Mouse (Mus musculus): ENCODE data around the gene Osbpl5.

- no peak for TF ChIP-seq CTCF (IDR thresholded peaks at IDR 0.05; ENCODE audit: low read depth)
- no peak for TF ChIP-seq EP300 (IDR thresholded peaks at IDR 0.05; ENCODE audit: low read depth)
These were observed 67.3 kb downstream of the Osbpl5 start for GRCm38 (mm10) chr7:143689481-143689880.

All from liver, embryonic 14.5 days (tissue).